Mouse (Mus musculus): Measurements from ENCODE around the gene Scrg1.
A peak's percentile ranks its signal among the peaks of the same experiment; 100 is the strongest.
"Not testable (repeated sequence)": the region's sequence is repeated elsewhere in the genome, so short reads cannot be mapped to it uniquely, and the experiment has no call there.

The Scrg1 gene

GRCm38 (mm10) chr8:57511316-57512118, 55.8 kb downstream of the Scrg1 start, which contains the start of gene Hmgb2:
Hmgb2 (plus strand) TSS chr8:57511907.
- DNase-seq, result peak; percentile 100

GRCm38 (mm10) chr8:57512141-57513056, 56.7 kb downstream of the Scrg1 start:
- DNase-seq, result peak; percentile 50

GRCm38 (mm10) chr8:57513178-57513661, 57.5 kb downstream of the Scrg1 start:
- DNase-seq, result not testable (repeated sequence)

GRCm38 (mm10) chr8:57516685-57517084, 61.0 kb downstream of the Scrg1 start:
- not testable (repeated sequence) for DNase-seq

GRCm38 (mm10) chr8:57517723-57518122, 62.0 kb downstream of the Scrg1 start:
- no peak for DNase-seq

- no peak for DNase-seq
Observed at GRCm38 (mm10) chr8:57520186-57520786, 64.6 kb downstream of the Scrg1 start.

All from cerebellum, adult 9-10 months (tissue).